Comparison of ENCODE assay signal across 20 mouse cellular contexts in the genomic region with DNA sequence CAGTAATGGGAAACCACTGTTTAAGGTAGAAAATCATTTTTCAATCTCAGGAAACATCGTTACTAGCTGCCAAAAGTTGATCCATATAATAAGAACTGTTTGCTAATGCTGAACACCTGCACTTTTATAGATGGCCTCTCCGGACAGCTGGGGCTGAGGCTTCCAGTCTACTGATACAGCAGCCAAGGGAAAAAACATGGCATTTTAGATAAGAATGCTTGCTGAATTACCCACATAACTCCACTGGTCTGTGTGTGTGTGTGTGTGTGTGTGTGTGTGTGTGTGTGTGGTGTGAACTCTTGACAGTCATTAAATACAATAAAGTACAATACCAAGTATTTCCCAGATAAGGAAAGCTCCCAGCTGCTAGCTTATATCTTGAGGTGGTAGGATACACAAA.
DNase-seq lines count a peak whose midpoint lies in the region; ATAC-seq and TF ChIP-seq lines count a peak whose summit lies in the region.
"Had no signal": no experiment of that assay in that cellular context is flagged by ENCODE, and none has a peak within 500 bp of the region (broad histone marks: within the 10 kb centered on the region; RNA-seq: fewer than 3 reads in every experiment).

No protein-coding gene starts in this region.

- H3K27ac ChIP-seq in kidney, embryonic 14.5 days (ENCODE audit: low read depth, low read length): no peak overlapping the region
- H3K27ac ChIP-seq in lung, embryonic 14.5 days (ENCODE audit: low read depth): no peak overlapping the region
- H3K27ac ChIP-seq in embryonic facial prominence, embryonic 14.5 days (replicated peaks; ENCODE audit: low read depth, low read length): no peak overlapping the region; the same call in 1 of the 2 replicates
- H3K27ac ChIP-seq in stomach, embryonic 15.5 days: no peak overlapping the region
- no peak overlapping the region for H3K27ac ChIP-seq in forebrain, embryonic 10.5 days
- H3K27ac ChIP-seq: forebrain, embryonic 15.5 days; heart, embryonic 15.5 days; hindbrain, embryonic 15.5 days; layer of hippocampus, adult 2 months; liver, embryonic 14.5 days; midbrain, embryonic 10.5 days had no signal

- no peak for DNase-seq in kidney, adult 18-20 months
- DNase-seq in lung, embryonic 14.5 days: peak; percentile 74
- no peak for DNase-seq in lung, postnatal 14 days
- DNase-seq in embryonic facial prominence, embryonic 14.5 days (ENCODE audit: low spot score): peak; percentile 84
- no peak for DNase-seq in forebrain, embryonic 10.5 days (ENCODE audit: extremely low spot score, low spot score)
- DNase-seq: adrenal gland, postnatal 14 days; gastrocnemius, postnatal 25 days; heart, postnatal 4 days; kidney, adult 8-10 months; lung, postnatal 36 days; thymus, postnatal 25 days had no signal

- H3K4me1 ChIP-seq in kidney, embryonic 14.5 days (ENCODE audit: control insufficient read depth, insufficient read depth, low read length): 0 out of 2 replicates have a peak, but pooled peaks cover 5% of the 10 kb centered on the region
- H3K4me1 ChIP-seq in lung, embryonic 14.5 days (ENCODE audit: insufficient read depth): peaks cover 5% of the 10 kb centered on the region; the same call in 1 of the 2 replicates
- H3K4me1 ChIP-seq in embryonic facial prominence, embryonic 14.5 days (ENCODE audit: control insufficient read depth, insufficient read depth, low read length): peaks cover 24% of the 10 kb centered on the region
- H3K4me1 ChIP-seq in stomach, embryonic 15.5 days: no peaks in the 10 kb centered on the region; the same call in 1 of the 2 replicates
- no peaks in the 10 kb centered on the region for H3K4me1 ChIP-seq in forebrain, embryonic 10.5 days
- H3K4me1 ChIP-seq: forebrain, embryonic 15.5 days; hindbrain, embryonic 15.5 days; midbrain, embryonic 10.5 days had no signal

- 54% methylated on average over 2 of the region's 2 CpGs for WGBS in kidney, embryonic 14.5 days
- WGBS in lung, embryonic 14.5 days: 14% methylated on average over 2 of the region's 2 CpGs
- WGBS in embryonic facial prominence, embryonic 14.5 days: 13% methylated on average over 2 of the region's 2 CpGs
- WGBS in stomach, embryonic 15.5 days: 16% methylated on average over 2 of the region's 2 CpGs
- 78% methylated on average over 2 of the region's 2 CpGs for WGBS in forebrain, embryonic 10.5 days

- no peaks in the 10 kb centered on the region for H3K9me3 ChIP-seq in kidney, embryonic 14.5 days (ENCODE audit: control insufficient read depth, low read length)
- no peaks in the 10 kb centered on the region for H3K9me3 ChIP-seq in lung, embryonic 14.5 days (ENCODE audit: low read depth, low read length)
- no peaks in the 10 kb centered on the region for H3K9me3 ChIP-seq in embryonic facial prominence, embryonic 14.5 days (ENCODE audit: control insufficient read depth, low read length)
- no peaks in the 10 kb centered on the region for H3K9me3 ChIP-seq in stomach, embryonic 15.5 days
- no peaks in the 10 kb centered on the region for H3K9me3 ChIP-seq in forebrain, embryonic 10.5 days
- H3K9me3 ChIP-seq: forebrain, embryonic 15.5 days; heart, embryonic 15.5 days; hindbrain, embryonic 15.5 days; midbrain, embryonic 10.5 days had no signal

- no peak overlapping the region for H3K9ac ChIP-seq in kidney, embryonic 14.5 days (ENCODE audit: low read depth, low read length)
- no peak overlapping the region for H3K9ac ChIP-seq in lung, embryonic 14.5 days
- H3K9ac ChIP-seq in embryonic facial prominence, embryonic 14.5 days (ENCODE audit: low read depth, low read length): no peak overlapping the region
- H3K9ac ChIP-seq in stomach, embryonic 15.5 days: no peak overlapping the region
- H3K9ac ChIP-seq: forebrain, embryonic 15.5 days; heart, embryonic 15.5 days; hindbrain, embryonic 15.5 days; liver, embryonic 14.5 days had no signal

- H3K27me3 ChIP-seq in kidney, embryonic 14.5 days (ENCODE audit: control insufficient read depth, insufficient read depth, low read length): no peaks in the 10 kb centered on the region
- no peaks in the 10 kb centered on the region for H3K27me3 ChIP-seq in lung, embryonic 14.5 days (ENCODE audit: insufficient read depth, low read length)
- no peaks in the 10 kb centered on the region for H3K27me3 ChIP-seq in embryonic facial prominence, embryonic 14.5 days (replicated peaks; ENCODE audit: control insufficient read depth, insufficient read depth, low read length)
- no peaks in the 10 kb centered on the region for H3K27me3 ChIP-seq in stomach, embryonic 15.5 days (replicated peaks)
- H3K27me3 ChIP-seq in forebrain, embryonic 10.5 days (ENCODE audit: poor library complexity, severe bottlenecking): no peaks in the 10 kb centered on the region
- H3K27me3 ChIP-seq: CH12.LX; forebrain, embryonic 15.5 days; heart, embryonic 15.5 days; hindbrain, embryonic 15.5 days had no signal

- no peak for TF ChIP-seq CTCF in lung, embryonic 14.5 days (IDR thresholded peaks at IDR 0.05; ENCODE audit: low read depth)

- no peak overlapping the region for H3K4me3 ChIP-seq in kidney, embryonic 14.5 days (ENCODE audit: low read length)
- H3K4me3 ChIP-seq in lung, embryonic 14.5 days (ENCODE audit: low read depth, low read length): no peak overlapping the region
- no peak overlapping the region for H3K4me3 ChIP-seq in embryonic facial prominence, embryonic 14.5 days (ENCODE audit: low read depth, low read length)
- H3K4me3 ChIP-seq in stomach, embryonic 15.5 days (replicated peaks): no peak overlapping the region
- H3K4me3 ChIP-seq in forebrain, embryonic 10.5 days: no peak overlapping the region
- H3K4me3 ChIP-seq: forebrain, embryonic 15.5 days; heart, embryonic 15.5 days; hindbrain, embryonic 15.5 days; layer of hippocampus, adult 2 months; midbrain, embryonic 10.5 days had no signal

- peak; percentile 75 for ATAC-seq in kidney, embryonic 14.5 days (ENCODE audit: low FRiP score, low TSS enrichment)
- ATAC-seq in lung, embryonic 14.5 days (ENCODE audit: insufficient read depth): peak; percentile 88
- ATAC-seq in embryonic facial prominence, embryonic 14.5 days (ENCODE audit: low read depth): peak; percentile 69
- ATAC-seq in stomach, embryonic 15.5 days (ENCODE audit: insufficient read depth, low FRiP score, low read depth): peak; percentile 50; the same call in 1 of the 2 replicates
- ATAC-seq: forebrain, embryonic 15.5 days had no signal

- H3K4me2 ChIP-seq in kidney, embryonic 14.5 days (replicated peaks; ENCODE audit: low read depth, low read length): no peak overlapping the region
- no peak overlapping the region for H3K4me2 ChIP-seq in lung, embryonic 14.5 days
- no peak overlapping the region for H3K4me2 ChIP-seq in embryonic facial prominence, embryonic 14.5 days (ENCODE audit: low read depth, low read length)
- no peak overlapping the region for H3K4me2 ChIP-seq in stomach, embryonic 15.5 days
- H3K4me2 ChIP-seq: forebrain, embryonic 15.5 days; heart, embryonic 15.5 days; hindbrain, embryonic 15.5 days had no signal

- no peaks in the 10 kb centered on the region for H3K36me3 ChIP-seq in kidney, embryonic 14.5 days (ENCODE audit: control insufficient read depth, insufficient read depth, low read length)
- H3K36me3 ChIP-seq in lung, embryonic 14.5 days (ENCODE audit: insufficient read depth): no peaks in the 10 kb centered on the region
- H3K36me3 ChIP-seq in embryonic facial prominence, embryonic 14.5 days (ENCODE audit: control insufficient read depth, insufficient read depth, low read length): no peaks in the 10 kb centered on the region
- H3K36me3 ChIP-seq in stomach, embryonic 15.5 days: no peaks in the 10 kb centered on the region
- no peaks in the 10 kb centered on the region for H3K36me3 ChIP-seq in forebrain, embryonic 10.5 days (replicated peaks)
- H3K36me3 ChIP-seq: forebrain, embryonic 15.5 days; heart, embryonic 15.5 days; hindbrain, embryonic 15.5 days; midbrain, embryonic 10.5 days had no signal

Comparison
In these comparisons a context has a peak if more than half of its experiments do, and no peak if none do; other contexts are left out.
1. DNase-seq: peak in lung, embryonic 14.5 days (single experiment) and embryonic facial prominence, embryonic 14.5 days (single experiment); none in kidney, adult 18-20 months (single experiment), lung, postnatal 14 days (single experiment) and forebrain, embryonic 10.5 days (single experiment).
2. Peak in every context shown above with its lines, with median percentiles within 50 percentile points of each other: ATAC-seq.